Mouse (Mus musculus) stomach, postnatal 0 days (tissue): ENCODE measurements around the gene Vac14.

Experiments used
- CTCF ChIP-seq: IDR thresholded peaks from 2 replicates; pipeline ENCODE4 v1.5.1; 2016; ENCODE audit warnings: antibody characterized with exemption, low read depth, mild to moderate bottlenecking, moderate library complexity
- EP300 ChIP-seq: optimal IDR thresholded peaks from 2 replicates; pipeline ENCODE3; 2016; ENCODE audit warnings: antibody characterized with exemption

- TF ChIP-seq CTCF (no peak), EP300 (no peak)
Observed at GRCm38 (mm10) chr8:110720685-110721598, 102.6 kb downstream of the Vac14 start, which contains the start of gene Mtss1l.
